ENCODE assay signal across 27 mouse cellular contexts in the genomic region with DNA sequence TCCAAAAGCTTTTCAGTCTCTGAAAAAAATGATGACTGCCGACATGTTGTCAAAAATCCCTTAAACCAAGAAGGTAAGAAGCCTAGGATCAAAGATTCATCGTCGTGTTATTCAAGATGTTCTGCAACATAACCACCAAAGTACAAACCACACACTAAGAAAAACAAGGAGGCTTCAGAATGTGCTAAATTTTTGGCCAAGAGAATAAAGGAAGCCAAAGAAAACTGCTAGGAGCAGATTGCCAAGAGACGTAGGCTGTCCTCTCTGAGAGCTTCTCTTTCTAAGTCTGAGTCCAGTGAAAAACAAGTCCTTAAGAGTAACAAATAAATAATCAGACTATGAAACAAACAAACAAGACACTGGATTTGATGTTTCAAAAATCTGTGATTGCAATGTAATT.
A peak's percentile ranks its signal among the peaks of the same experiment; 100 is the strongest.
DNase-seq lines count a peak whose midpoint lies in the region; ATAC-seq and TF ChIP-seq lines count a peak whose summit lies in the region.
"Had no signal": no experiment of that assay in that cellular context is flagged by ENCODE, and none has a peak within 500 bp of the region (broad histone marks: within the 10 kb centered on the region; RNA-seq: fewer than 3 reads in every experiment).

No protein-coding gene starts in this region.

- H3K36me3 ChIP-seq in forebrain, embryonic 15.5 days: no peaks in the 10 kb centered on the region
- H3K36me3 ChIP-seq in forebrain, embryonic 16.5 days (ENCODE audit: control insufficient read depth, insufficient read depth): no peaks in the 10 kb centered on the region

- DNase-seq in heart, adult 18-20 months: peak; percentile 31
- no peak for DNase-seq in heart, postnatal 14 days
- DNase-seq in layer of hippocampus, adult 2 months (ENCODE audit: low spot score in 2 of 2): peak in 1 of 2 experiments; percentile 31
- DNase-seq in layer of hippocampus, adult 8-10 months (ENCODE audit: low spot score in 2 of 2): no peak
- peak; percentile 47 for DNase-seq in adipocyte (ENCODE audit: low spot score)
- DNase-seq: adrenal gland, postnatal 10 days; cerebellum, adult 11-12 months; cerebellum, postnatal 14 days; gastrocnemius, postnatal 10 days; kidney, adult 8-10 months; kidney, postnatal 4 days; layer of hippocampus, adult 9-11 months; midbrain, embryonic 14.5 days; thymus, adult 2 months; thymus, postnatal 36 days had no signal

- ATAC-seq in forebrain, embryonic 15.5 days (replicated peaks): no peak
- ATAC-seq in forebrain, embryonic 16.5 days: no peak
- no peak for ATAC-seq in inflammation-experienced regulatory T-cells, adult 6 months
- ATAC-seq: hindbrain, postnatal 0 days; intestine, embryonic 16.5 days had no signal

- no peaks in the 10 kb centered on the region; the same call in 1 of the 2 replicates for H3K4me1 ChIP-seq in forebrain, embryonic 15.5 days
- no peaks in the 10 kb centered on the region; the same call in 1 of the 2 replicates for H3K4me1 ChIP-seq in forebrain, embryonic 16.5 days (replicated peaks; ENCODE audit: control insufficient read depth, insufficient read depth, low read length)
- H3K4me1 ChIP-seq: hindbrain, embryonic 12.5 days had no signal

- no peak overlapping the region for H3K4me2 ChIP-seq in forebrain, embryonic 15.5 days (replicated peaks)
- H3K4me2 ChIP-seq in forebrain, embryonic 16.5 days (ENCODE audit: low read length): no peak overlapping the region
- H3K4me2 ChIP-seq: hindbrain, embryonic 12.5 days; limb, embryonic 13.5 days; liver, embryonic 11.5 days had no signal

- no peak overlapping the region for H3K4me3 ChIP-seq in forebrain, embryonic 15.5 days
- no peak overlapping the region for H3K4me3 ChIP-seq in forebrain, embryonic 16.5 days (replicated peaks; ENCODE audit: low read length)
- H3K4me3 ChIP-seq in layer of hippocampus, adult 2 months: no peak overlapping the region
- H3K4me3 ChIP-seq: erythroblast, embryonic 14.5 days; hindbrain, embryonic 12.5 days; limb, embryonic 13.5 days had no signal

- 80% methylated on average over 4 of the region's 4 CpGs for WGBS in forebrain, embryonic 15.5 days
- WGBS in forebrain, embryonic 16.5 days: 74% methylated on average over 4 of the region's 4 CpGs

- intact Hi-C loops in heart, postnatal 14 days (cut with DNase I): no loop called here

- TF ChIP-seq CTCF in layer of hippocampus, adult 2 months (conservative IDR thresholded peaks at IDR 0.05): no peak

- no peaks in the 10 kb centered on the region for H3K27me3 ChIP-seq in forebrain, embryonic 15.5 days
- no peaks in the 10 kb centered on the region for H3K27me3 ChIP-seq in forebrain, embryonic 16.5 days (replicated peaks; ENCODE audit: control insufficient read depth, insufficient read depth, low read length)
- H3K27me3 ChIP-seq: hindbrain, embryonic 12.5 days; limb, embryonic 13.5 days had no signal

- no peaks in the 10 kb centered on the region for H3K9me3 ChIP-seq in forebrain, embryonic 15.5 days
- H3K9me3 ChIP-seq in forebrain, embryonic 16.5 days (ENCODE audit: control insufficient read depth, low read length): no peaks in the 10 kb centered on the region
- H3K9me3 ChIP-seq: G1E; hindbrain, embryonic 12.5 days; limb, embryonic 13.5 days had no signal

- H3K9ac ChIP-seq in forebrain, embryonic 15.5 days (replicated peaks): no peak overlapping the region
- no peak overlapping the region for H3K9ac ChIP-seq in forebrain, embryonic 16.5 days (replicated peaks; ENCODE audit: low read depth, low read length)
- H3K9ac ChIP-seq: hindbrain, embryonic 12.5 days; limb, embryonic 13.5 days had no signal

- H3K27ac ChIP-seq in forebrain, embryonic 15.5 days (replicated peaks): 0 out of 2 replicates have a peak overlapping the region, but pooled peaks have one; percentile 3
- H3K27ac ChIP-seq in forebrain, embryonic 16.5 days (ENCODE audit: low read length): no peak overlapping the region
- peak overlapping the region; percentile 78 for H3K27ac ChIP-seq in layer of hippocampus, adult 2 months
- H3K27ac ChIP-seq: hindbrain, embryonic 12.5 days; hindbrain, postnatal 0 days; kidney, postnatal 0 days; limb, embryonic 13.5 days; stomach, postnatal 0 days had no signal

Comparison
In these comparisons a context has a peak if more than half of its experiments do, and no peak if none do; other contexts are left out.
1. DNase-seq: peak in heart, adult 18-20 months (2 of 2) and adipocyte (single experiment); none in heart, postnatal 14 days (0 of 2) and layer of hippocampus, adult 8-10 months (0 of 2).